Mouse (Mus musculus): ENCODE data around the gene Ctxn2. TPM values are rescaled to one million over a fixed set of nuclear protein-coding genes. Genes with fewer than 3 reads are reported as not detected.
A peak's percentile ranks its signal among the peaks of the same experiment; 100 is the strongest.

Ctxn2 gene
- polyA plus RNA-seq, 1 experiment = not detected

DNA sequence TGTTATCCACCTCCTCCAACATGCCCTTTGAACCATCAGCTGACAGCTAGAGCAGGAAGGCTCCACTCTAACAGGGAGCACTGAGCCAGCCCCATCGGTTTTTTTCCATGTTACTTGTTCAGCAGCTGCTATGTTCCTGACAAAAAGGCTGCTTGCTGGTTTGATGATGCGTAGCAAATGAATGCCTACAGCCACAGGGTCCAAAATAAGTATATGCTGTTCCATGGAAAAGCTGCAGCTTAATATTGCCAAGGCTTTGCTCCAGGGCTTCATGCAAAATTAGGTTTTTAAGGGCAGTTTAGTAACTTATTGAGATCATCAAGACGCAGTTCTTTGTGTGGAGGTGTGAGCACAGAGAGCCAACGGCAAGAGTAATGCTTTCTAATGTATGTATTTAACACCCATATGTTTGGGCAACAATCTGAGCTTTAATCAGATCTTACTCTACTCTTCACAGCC lies 25.5 kb downstream of the Ctxn2 start:
- Histone ChIP-seq H3ac (ENCODE audit: control insufficient read depth, insufficient read length, low read depth) (no peak overlapping the region), H3K27me3 (ENCODE audit: control insufficient read depth, insufficient read depth, insufficient read length) (no peaks in the 10 kb centered on the region), H3K79me3 (ENCODE audit: low read depth) (no peaks in the 10 kb centered on the region), H3K79me2 (ENCODE audit: control insufficient read depth, insufficient read depth) (no peaks in the 10 kb centered on the region), H3K4me3 (ENCODE audit: insufficient read depth, poor library complexity, severe bottlenecking) (no peak overlapping the region), H3K36me3 (ENCODE audit: control insufficient read depth, insufficient read depth) (no peaks in the 10 kb centered on the region)
- TF ChIP-seq USF1 (IDR thresholded peaks at IDR 0.05; ENCODE audit: low read depth) (no peak), CTCF (IDR thresholded peaks at IDR 0.05; ENCODE audit: control insufficient read depth, insufficient read depth, insufficient read length) (no peak), CEBPB (IDR thresholded peaks at IDR 0.05; ENCODE audit: low read depth) (no peak), FOSL1 (IDR thresholded peaks at IDR 0.05; ENCODE audit: insufficient read depth, low read length, poor library complexity, severe bottlenecking) (no peak), MYOD1 (IDR thresholded peaks at IDR 0.05; ENCODE audit: control insufficient read depth, insufficient read length, low read depth) (no peak), MYOG (IDR thresholded peaks at IDR 0.05; ENCODE audit: control insufficient read depth, extremely low read depth, insufficient read length) (no peak)

DNA sequence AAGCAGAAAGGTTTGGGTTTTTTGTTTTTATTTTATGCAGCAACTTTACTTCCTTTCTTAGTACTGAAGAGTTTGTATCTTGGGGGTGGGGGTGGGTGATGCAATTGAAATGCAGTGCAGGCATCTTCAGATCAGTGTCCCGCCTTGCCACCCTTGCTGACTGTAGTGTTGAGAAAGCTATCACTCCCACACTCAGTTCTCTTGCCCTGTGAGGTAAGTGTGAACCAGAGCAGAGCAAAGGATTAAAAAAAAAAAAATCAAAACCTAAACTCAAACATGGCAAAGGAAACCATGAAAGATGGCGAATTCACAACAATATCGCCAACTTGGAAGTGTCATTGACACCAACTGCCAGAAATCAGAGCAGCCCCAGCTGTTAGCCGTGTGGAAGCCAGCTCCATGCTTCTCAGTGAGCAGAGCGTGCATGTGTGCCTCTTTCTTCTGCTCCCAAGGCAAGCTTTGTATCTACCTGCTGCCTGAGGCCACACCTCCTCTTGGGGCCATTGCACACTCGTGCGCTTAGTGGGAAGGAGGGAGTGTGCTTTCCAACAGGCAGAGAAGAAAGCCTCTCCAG lies 41.8 kb downstream of the Ctxn2 start:
- TF ChIP-seq USF1 (IDR thresholded peaks at IDR 0.05; ENCODE audit: low read depth) (no peak), CEBPB (IDR thresholded peaks at IDR 0.05; ENCODE audit: low read depth) (no peak)
- Histone ChIP-seq H3K79me2 (ENCODE audit: control insufficient read depth, insufficient read depth) (no peaks in the 10 kb centered on the region), H3K79me3 (ENCODE audit: low read depth) (no peaks in the 10 kb centered on the region), H3K27me3 (ENCODE audit: control insufficient read depth, insufficient read depth, insufficient read length) (no peaks in the 10 kb centered on the region), H3K4me3 (ENCODE audit: insufficient read depth, poor library complexity, severe bottlenecking) (no peak overlapping the region), H3K36me3 (ENCODE audit: control insufficient read depth, insufficient read depth) (no peaks in the 10 kb centered on the region), H3ac (ENCODE audit: control insufficient read depth, insufficient read length, low read depth) (no peak overlapping the region)

DNA sequence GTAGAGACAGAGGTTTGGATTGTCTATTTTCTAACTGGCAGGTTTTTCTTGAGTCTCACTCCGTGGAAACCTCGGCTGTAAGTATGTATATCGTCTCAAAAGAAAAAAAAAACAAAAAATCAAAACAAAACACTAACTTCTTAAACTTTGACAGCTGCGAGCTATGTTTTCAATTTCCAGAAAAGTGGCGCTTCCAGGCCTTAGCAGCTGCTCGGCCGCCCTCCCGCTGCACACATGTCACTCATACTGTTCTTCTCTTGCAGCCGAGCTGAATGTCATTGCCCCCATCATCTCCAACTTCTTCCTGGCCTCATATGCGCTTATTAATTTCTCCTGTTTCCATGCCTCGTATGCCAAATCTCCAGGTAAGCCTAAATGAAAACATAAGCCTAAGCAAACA lies 51.4 kb downstream of the Ctxn2 start:
- no peak overlapping the region for H3ac ChIP-seq (ENCODE audit: control insufficient read depth, insufficient read length, low read depth)
- no peaks in the 10 kb centered on the region for H3K79me2 ChIP-seq (ENCODE audit: control insufficient read depth, insufficient read depth)
- H3K36me3 ChIP-seq (ENCODE audit: control insufficient read depth, insufficient read depth) = no peaks in the 10 kb centered on the region
- no peak overlapping the region for H3K4me3 ChIP-seq (ENCODE audit: insufficient read depth, poor library complexity, severe bottlenecking)
- no peaks in the 10 kb centered on the region for H3K27me3 ChIP-seq (ENCODE audit: control insufficient read depth, insufficient read depth, insufficient read length)
- TF ChIP-seq MYOD1 (IDR thresholded peaks at IDR 0.05; ENCODE audit: control insufficient read depth, insufficient read length, low read depth) (no peak), MYOG (IDR thresholded peaks at IDR 0.05; ENCODE audit: control insufficient read depth, extremely low read depth, insufficient read length) (no peak), CTCF (IDR thresholded peaks at IDR 0.05; ENCODE audit: control insufficient read depth, insufficient read depth, insufficient read length) (no peak), CEBPB (IDR thresholded peaks at IDR 0.05; ENCODE audit: low read depth) (no peak), FOSL1 (IDR thresholded peaks at IDR 0.05; ENCODE audit: insufficient read depth, low read length, poor library complexity, severe bottlenecking) (no peak), USF1 (IDR thresholded peaks at IDR 0.05; ENCODE audit: low read depth) (no peak), MAX (IDR thresholded peaks at IDR 0.05) (no peak)
- no peaks in the 10 kb centered on the region for H3K79me3 ChIP-seq (ENCODE audit: low read depth)

DNA sequence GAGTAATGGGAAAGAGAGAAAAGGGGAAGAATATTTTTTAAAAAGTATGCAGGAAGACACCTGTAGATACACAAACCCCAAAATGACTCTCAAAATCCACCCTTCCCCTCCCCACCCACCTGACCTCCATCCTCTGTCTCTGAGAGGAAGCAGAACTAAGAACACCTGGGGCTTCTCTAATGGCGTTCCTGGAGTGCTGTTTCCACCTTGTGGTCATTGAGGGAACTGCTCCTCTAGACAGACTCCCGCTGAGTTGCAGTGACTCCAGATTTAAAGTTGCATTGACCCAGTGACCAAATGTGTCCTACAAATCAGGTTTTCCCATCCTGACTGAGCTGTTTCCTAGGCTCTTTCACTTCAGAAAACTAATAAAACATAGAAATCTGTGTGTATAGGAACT lies 52.7 kb downstream of the Ctxn2 start:
- Histone ChIP-seq H3K4me3 (ENCODE audit: insufficient read depth, poor library complexity, severe bottlenecking) (no peak overlapping the region), H3ac (ENCODE audit: control insufficient read depth, insufficient read length, low read depth) (no peak overlapping the region), H3K27me3 (ENCODE audit: control insufficient read depth, insufficient read depth, insufficient read length) (no peaks in the 10 kb centered on the region), H3K36me3 (ENCODE audit: control insufficient read depth, insufficient read depth) (no peaks in the 10 kb centered on the region), H3K79me2 (ENCODE audit: control insufficient read depth, insufficient read depth) (no peaks in the 10 kb centered on the region), H3K79me3 (ENCODE audit: low read depth) (no peaks in the 10 kb centered on the region)
- TF ChIP-seq USF1 (IDR thresholded peaks at IDR 0.05; ENCODE audit: low read depth) (no peak), MAX (IDR thresholded peaks at IDR 0.05) (no peak), CEBPB (IDR thresholded peaks at IDR 0.05; ENCODE audit: low read depth) (no peak), CTCF (IDR thresholded peaks at IDR 0.05; ENCODE audit: control insufficient read depth, insufficient read depth, insufficient read length) (peak; percentile 48)

DNA sequence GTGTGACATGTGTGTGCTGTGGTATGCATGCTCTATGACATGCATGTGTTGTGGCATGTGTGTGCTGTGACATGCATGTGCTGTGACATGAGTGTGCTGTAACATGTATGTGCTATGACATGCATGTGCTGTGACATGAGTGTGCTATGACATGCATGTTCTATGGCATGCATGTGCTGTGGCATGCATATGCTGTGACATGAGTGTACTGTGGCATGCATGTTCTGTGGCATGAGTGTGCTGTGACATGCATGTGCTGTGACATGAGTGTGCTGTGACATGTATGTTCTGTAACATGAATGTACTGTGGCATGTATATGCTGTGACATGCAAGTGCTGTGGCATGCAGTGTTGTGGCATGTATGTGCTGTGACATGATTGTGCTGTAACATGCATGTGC lies 56.4 kb downstream of the Ctxn2 start:
- Histone ChIP-seq H3ac (ENCODE audit: control insufficient read depth, insufficient read length, low read depth) (no peak overlapping the region), H3K79me2 (ENCODE audit: control insufficient read depth, insufficient read depth) (no peaks in the 10 kb centered on the region), H3K79me3 (ENCODE audit: low read depth) (no peaks in the 10 kb centered on the region), H3K27me3 (ENCODE audit: control insufficient read depth, insufficient read depth, insufficient read length) (no peaks in the 10 kb centered on the region), H3K36me3 (ENCODE audit: control insufficient read depth, insufficient read depth) (no peaks in the 10 kb centered on the region), H3K4me3 (ENCODE audit: insufficient read depth, poor library complexity, severe bottlenecking) (no peak overlapping the region)
- no peak for TF ChIP-seq MAX (IDR thresholded peaks at IDR 0.05)
- no peak for TF ChIP-seq CTCF (IDR thresholded peaks at IDR 0.05; ENCODE audit: control insufficient read depth, insufficient read depth, insufficient read length)
- no peak for TF ChIP-seq USF1 (IDR thresholded peaks at IDR 0.05; ENCODE audit: low read depth)
- no peak for TF ChIP-seq MYOD1 (IDR thresholded peaks at IDR 0.05; ENCODE audit: control insufficient read depth, insufficient read length, low read depth)
- TF ChIP-seq MYOG (IDR thresholded peaks at IDR 0.05; ENCODE audit: control insufficient read depth, extremely low read depth, insufficient read length) = no peak
- no peak for TF ChIP-seq FOSL1 (IDR thresholded peaks at IDR 0.05; ENCODE audit: insufficient read depth, low read length, poor library complexity, severe bottlenecking)
- TF ChIP-seq CEBPB (IDR thresholded peaks at IDR 0.05; ENCODE audit: low read depth) = no peak

DNA sequence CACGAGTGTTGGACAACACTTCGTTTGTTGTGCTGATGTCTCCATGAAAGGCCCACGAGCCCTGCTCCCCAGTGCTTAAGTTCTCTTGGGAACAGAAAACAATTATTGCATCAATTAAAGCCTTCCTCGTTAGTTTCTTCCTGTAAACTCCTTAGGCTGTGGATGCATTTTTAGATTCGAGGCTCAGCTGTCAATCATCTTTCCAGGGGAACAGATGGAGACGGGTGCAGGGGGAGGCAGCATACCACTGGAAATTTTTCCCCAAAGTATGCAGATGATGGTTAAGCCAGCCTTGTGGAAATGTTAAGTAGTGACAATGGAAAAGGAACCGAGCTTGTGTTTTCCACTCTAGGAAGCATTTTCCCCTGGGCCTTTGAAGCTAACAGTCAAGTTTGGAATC lies 60.3 kb downstream of the Ctxn2 start:
- Histone ChIP-seq H3K36me3 (ENCODE audit: control insufficient read depth, insufficient read depth) (no peaks in the 10 kb centered on the region), H3K27me3 (ENCODE audit: control insufficient read depth, insufficient read depth, insufficient read length) (no peaks in the 10 kb centered on the region), H3ac (ENCODE audit: control insufficient read depth, insufficient read length, low read depth) (no peak overlapping the region), H3K79me3 (ENCODE audit: low read depth) (no peaks in the 10 kb centered on the region), H3K4me3 (ENCODE audit: insufficient read depth, poor library complexity, severe bottlenecking) (no peak overlapping the region), H3K79me2 (ENCODE audit: control insufficient read depth, insufficient read depth) (no peaks in the 10 kb centered on the region)
- TF ChIP-seq CTCF (IDR thresholded peaks at IDR 0.05; ENCODE audit: control insufficient read depth, insufficient read depth, insufficient read length) (no peak), CEBPB (IDR thresholded peaks at IDR 0.05; ENCODE audit: low read depth) (no peak), MAX (IDR thresholded peaks at IDR 0.05) (no peak), MYOD1 (IDR thresholded peaks at IDR 0.05; ENCODE audit: control insufficient read depth, insufficient read length, low read depth) (no peak), USF1 (IDR thresholded peaks at IDR 0.05; ENCODE audit: low read depth) (no peak)

Other genes with a start within 250 kb of the Ctxn2 start
- gene Slc24a5, start 68.6 kb upstream of the Ctxn2 start, polyA plus RNA-seq (2012; fragmentation: generic; extraction: Trizol) = 0.04 TPM
- 29.9 TPM for gene Myef2, start 13.0 kb upstream of the Ctxn2 start, polyA plus RNA-seq (2012; fragmentation: generic; extraction: Trizol)
- gene Slc12a1, start 15.8 kb downstream of the Ctxn2 start, polyA plus RNA-seq (2012; fragmentation: generic; extraction: Trizol) = not detected
- 99.9 TPM for gene Dut, start 110.5 kb downstream of the Ctxn2 start, polyA plus RNA-seq (2012; fragmentation: generic; extraction: Trizol)

All from C2C12 (cell line).